Mouse (Mus musculus) lung, embryonic 14.5 days (tissue): ENCODE measurements around the gene Casp2. TPM values are rescaled to one million over a fixed set of nuclear protein-coding genes. Genes with fewer than 3 reads are reported as not detected.

ENCODE experiments used
- ATAC-seq: fragments of 200-750 bp; cut with Nextera tagmentation; 2 replicates; pipeline ENCODE4 v1.8.0; 2017; ENCODE audit warnings: mild to moderate bottlenecking, moderate TSS enrichment, moderate library complexity; ENCODE audit not compliant: insufficient read depth
- DNase-seq: peaks from one replicate; pipeline ENCODE4 v3.0.0-alpha.2; 2015
- H3K27ac ChIP-seq: fragments of 300-500 bp; sonication (generic); 2 replicates; pipeline ENCODE4 v1.5.1; 2014; ENCODE audit warnings: low read depth, mild to moderate bottlenecking, moderate library complexity
- H3K27me3 ChIP-seq: fragments of 300-500 bp; sonication (generic); 2 replicates; pipeline ENCODE4 v1.6.1; 2014; ENCODE audit warnings: low read length, control low read depth; ENCODE audit not compliant: insufficient read depth
- H3K36me3 ChIP-seq: fragments of 300-500 bp; sonication (generic); 2 replicates; pipeline ENCODE4 v1.6.1; 2014; ENCODE audit warnings: control low read depth; ENCODE audit not compliant: insufficient read depth
- H3K4me1 ChIP-seq: fragments of 300-500 bp; sonication (generic); 2 replicates; pipeline ENCODE4 v1.6.1; 2014; ENCODE audit warnings: antibody characterized with exemption, control low read depth; ENCODE audit not compliant: insufficient read depth
- H3K4me2 ChIP-seq: fragments of 300-500 bp; sonication (generic); 2 replicates; pipeline ENCODE4 v1.6.1; 2014; ENCODE audit warnings: mild to moderate bottlenecking
- H3K4me3 ChIP-seq: fragments of 300-500 bp; sonication (generic); 2 replicates; pipeline ENCODE4 v1.5.1; 2014; ENCODE audit warnings: low read depth, low read length
- H3K9ac ChIP-seq: fragments of 300-500 bp; sonication (generic); 2 replicates; pipeline ENCODE4 v1.6.1; 2014
- H3K9me3 ChIP-seq: fragments of 300-500 bp; sonication (generic); 2 replicates; pipeline ENCODE4 v1.6.1; 2016; ENCODE audit warnings: low read depth, low read length, control low read depth
- CTCF ChIP-seq: IDR thresholded peaks from 2 replicates; pipeline ENCODE4 v1.5.1; 2016; ENCODE audit warnings: antibody characterized with exemption, low read depth
- WGBS: fragments of 180-500 bp; shearing (Covaris S2); extraction: QIAGEN DNeasy Blood & Tissue Kit; methylation state at CpG from one replicate; pipeline ENCODE4 v1.1.7; 2014; 5-methylcytosine and 5-hydroxymethylcytosine counted together
- polyA plus RNA-seq: library from polyadenylated mRNA; unstranded; fragments of >200 nt; fragmentation: Nextera tagmentation; extraction: Ambion mirVana; gene quantifications from 2 replicates; pipeline ENCODE4 v1.2.1, GENCODE M21; 2014

Casp2 gene
- polyA plus RNA-seq, 1 experiment from 2014 or later, result 71.1 TPM

- Histone ChIP-seq H3K36me3 (no peaks in the 10 kb centered on the region), H3K27ac (no peak overlapping the region), H3K9me3 (no peaks in the 10 kb centered on the region), H3K9ac (no peak overlapping the region), H3K4me3 (no peak overlapping the region), H3K4me2 (no peak overlapping the region), H3K4me1 (no peaks in the 10 kb centered on the region), H3K27me3 (no peaks in the 10 kb centered on the region)
- DNase-seq, result no peak
- no peak for TF ChIP-seq CTCF
- ATAC-seq, result no peak
- 90% methylated on average over 2 of the region's 2 CpGs for WGBS
These were observed 45.8 kb downstream of the Casp2 start for GRCm38 (mm10) chr6:42310427-42311053.

GRCm38 (mm10) chr6:42318293-42318692 is 53.5 kb downstream of the Casp2 start:
- H3K9ac ChIP-seq, result no peak overlapping the region
- no peak for DNase-seq
- no peak for TF ChIP-seq CTCF
- no peak for ATAC-seq
- no peaks in the 10 kb centered on the region for H3K36me3 ChIP-seq
- 71% methylated on average over 4 of the region's 4 CpGs for WGBS
- no peak overlapping the region for H3K4me2 ChIP-seq
- no peak overlapping the region for H3K4me3 ChIP-seq
- no peak overlapping the region for H3K27ac ChIP-seq
- no peaks in the 10 kb centered on the region for H3K9me3 ChIP-seq
- H3K4me1 ChIP-seq, result peaks cover under 1% of the 10 kb centered on the region; the same call in 1 of the 2 replicates
- peaks cover 17% of the 10 kb centered on the region for H3K27me3 ChIP-seq

- no peak for DNase-seq
- no peak for TF ChIP-seq CTCF
- WGBS, result under 1% methylated on average over 28 of the region's 28 CpGs
These were observed 58.7 kb downstream of the Casp2 start for GRCm38 (mm10) chr6:42323371-42324066.

GRCm38 (mm10) chr6:42324067-42324481 is 59.3 kb downstream of the Casp2 start:
- DNase-seq, result peak; percentile 39
- Histone ChIP-seq H3K9me3 (no peaks in the 10 kb centered on the region), H3K27me3 (peaks cover 34% of the 10 kb centered on the region), H3K9ac (peak overlapping the region; percentile 50), H3K4me3 (peak overlapping the region; percentile 64), H3K36me3 (no peaks in the 10 kb centered on the region), H3K4me1 (peaks cover 5% of the 10 kb centered on the region; the same call in 1 of the 2 replicates), H3K27ac (no peak overlapping the region), H3K4me2 (peak overlapping the region; percentile 96)
- TF ChIP-seq CTCF, result 0 out of 2 replicates have a peak, but pooled peaks have one; percentile 11
- peak; percentile 79 for ATAC-seq
- WGBS, result 3% methylated on average over 17 of the region's 32 CpGs

More at GRCm38 (mm10) chr6:42323371-42324066, 58.7 kb downstream of the Casp2 start:
- peak; percentile 22; the same call in 1 of the 2 replicates for ATAC-seq
- H3K4me2 ChIP-seq, result peak overlapping the region; percentile 96
- peaks cover 34% of the 10 kb centered on the region for H3K27me3 ChIP-seq
- H3K4me1 ChIP-seq, result peaks cover 5% of the 10 kb centered on the region; the same call in 1 of the 2 replicates
- no peaks in the 10 kb centered on the region for H3K9me3 ChIP-seq
- H3K9ac ChIP-seq, result no peak overlapping the region; the same call in 1 of the 2 replicates
- H3K27ac ChIP-seq, result no peak overlapping the region
- peak overlapping the region; percentile 64 for H3K4me3 ChIP-seq
- no peaks in the 10 kb centered on the region for H3K36me3 ChIP-seq

- Histone ChIP-seq H3K9me3 (no peaks in the 10 kb centered on the region), H3K4me3 (peak within 1 kb of the TSS; percentile 64), H3K36me3 (no peaks in the 10 kb centered on the region), H3K27ac (no peak within 1 kb of the TSS), H3K27me3 (peaks cover 34% of the 10 kb centered on the region), H3K4me1 (peaks cover 5% of the 10 kb centered on the region; the same call in 1 of the 2 replicates), H3K9ac (peak within 1 kb of the TSS; percentile 50), H3K4me2 (peak within 1 kb of the TSS; percentile 96)
- WGBS, result under 1% methylated on average over 41 of the region's 68 CpGs
- peak; percentile 43 for DNase-seq
- peak; percentile 80 for ATAC-seq
- TF ChIP-seq CTCF, result no peak
These were observed 59.9 kb downstream of the Casp2 start, which contains the start of gene Fam131b for GRCm38 (mm10) chr6:42324482-42325267. Gene Fam131b (minus strand): TSS chr6:42324643.

- 3% methylated on average over 7 of the region's 7 CpGs for WGBS
- Histone ChIP-seq H3K9ac (no peak overlapping the region), H3K9me3 (no peaks in the 10 kb centered on the region), H3K36me3 (no peaks in the 10 kb centered on the region), H3K27me3 (peaks cover 34% of the 10 kb centered on the region), H3K4me1 (peaks cover 5% of the 10 kb centered on the region; the same call in 1 of the 2 replicates), H3K27ac (no peak overlapping the region), H3K4me3 (peak overlapping the region; percentile 64), H3K4me2 (peak overlapping the region; percentile 96)
- ATAC-seq, result no peak
- peak; percentile 87 for TF ChIP-seq CTCF
- DNase-seq, result peak; percentile 85
These were observed 60.5 kb downstream of the Casp2 start for GRCm38 (mm10) chr6:42325268-42325609.

GRCm38 (mm10) chr6:42326509-42326908 is 61.7 kb downstream of the Casp2 start:
- Histone ChIP-seq H3K4me3 (no peak overlapping the region), H3K9me3 (no peaks in the 10 kb centered on the region), H3K4me1 (peaks cover 5% of the 10 kb centered on the region; the same call in 1 of the 2 replicates), H3K4me2 (no peak overlapping the region), H3K27me3 (peaks cover 32% of the 10 kb centered on the region), H3K36me3 (no peaks in the 10 kb centered on the region), H3K9ac (no peak overlapping the region), H3K27ac (no peak overlapping the region)
- no peak for ATAC-seq
- DNase-seq, result no peak
- TF ChIP-seq CTCF, result no peak
- 76% methylated on average over 3 of the region's 3 CpGs for WGBS
